Mouse (Mus musculus) right cerebral cortex, postnatal 25 days (tissue): ENCODE measurements around the gene Acsl4.
A peak's percentile ranks its signal among the peaks of the same experiment; 100 is the strongest.

Source experiments
- DNase-seq: peaks from one replicate; pipeline ENCODE4 v3.0.0; 2022

Acsl4 gene

GRCm38 (mm10) chrX:142390247-142390908 is at the start of gene Acsl4:
Acsl4 (minus strand) TSS chrX:142390535.
- DNase-seq: peak; percentile 88

DNA sequence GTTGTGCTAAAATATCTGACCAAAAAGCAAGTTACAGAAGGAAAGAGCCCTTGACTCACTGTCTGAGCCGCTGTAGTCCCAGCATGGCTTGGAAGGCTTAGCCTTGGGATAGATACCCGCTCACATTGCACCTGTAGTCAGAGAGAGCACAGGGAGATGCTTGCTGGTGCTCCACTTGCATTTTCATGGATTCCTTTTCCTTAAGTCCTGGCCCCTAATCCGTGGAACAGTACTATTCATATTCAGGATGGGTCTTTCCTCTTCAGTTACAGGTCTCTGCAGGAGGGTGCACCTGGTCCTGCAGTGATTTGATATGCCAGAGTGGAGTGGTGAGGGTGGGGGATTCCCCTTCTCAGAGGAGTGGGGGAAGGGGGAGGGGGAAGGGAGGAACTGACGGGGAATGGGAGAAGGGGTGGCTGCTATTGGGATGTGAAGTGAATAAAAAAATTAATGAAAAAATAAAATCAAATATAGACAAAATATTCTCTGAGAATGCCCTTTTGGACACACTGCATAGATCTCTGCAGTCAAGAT is 47.7 kb upstream of the Acsl4 start:
- DNase-seq: no peak

- DNase-seq: no peak
Measured at GRCm38 (mm10) chrX:142432846-142433245, 42.5 kb upstream of the Acsl4 start.

DNA sequence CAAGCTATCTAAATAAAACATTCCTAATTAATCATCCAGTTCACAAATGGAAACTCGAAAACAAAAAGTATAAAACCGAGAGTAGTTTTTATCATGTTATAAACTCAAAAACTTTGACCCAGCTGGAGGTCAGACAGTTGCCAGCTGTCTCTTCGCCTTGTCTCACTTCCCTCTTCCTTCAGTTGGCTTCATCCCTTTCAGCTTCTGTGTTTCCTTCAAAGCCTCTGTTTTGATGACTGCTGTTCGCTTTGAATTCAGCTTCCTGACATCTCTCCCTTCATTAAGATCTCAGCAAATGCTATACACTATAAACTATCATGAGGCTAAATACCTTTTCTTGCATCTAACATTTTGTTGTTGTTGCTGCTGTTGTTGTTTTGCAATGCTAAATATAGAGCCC is 36.8 kb upstream of the Acsl4 start:
- DNase-seq: no peak

- no peak for DNase-seq
Measured at GRCm38 (mm10) chrX:142426628-142427027, 36.3 kb upstream of the Acsl4 start.

- no peak for DNase-seq
Measured at GRCm38 (mm10) chrX:142413884-142414283, 23.5 kb upstream of the Acsl4 start.

GRCm38 (mm10) chrX:142410060-142410459 is 19.7 kb upstream of the Acsl4 start:
- no peak for DNase-seq

DNA sequence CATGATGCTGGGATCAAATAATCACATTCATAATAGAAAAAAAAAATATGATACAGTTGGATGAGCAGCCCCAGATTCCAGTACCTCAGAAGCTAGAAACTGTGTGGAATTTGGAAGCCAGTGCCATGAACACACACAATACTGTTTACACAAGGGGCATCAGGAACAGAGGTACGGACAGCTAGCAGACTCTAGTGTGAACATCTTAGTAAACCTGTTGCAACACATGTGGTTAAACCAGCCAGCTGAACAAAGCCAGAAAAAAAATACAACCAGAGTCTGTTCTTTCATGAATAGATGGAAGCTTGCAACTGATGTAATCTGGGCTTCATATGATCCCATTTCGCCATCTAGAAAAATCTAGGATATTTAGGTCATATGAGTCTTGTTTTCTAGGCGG is 19.0 kb upstream of the Acsl4 start:
- DNase-seq: no peak

GRCm38 (mm10) chrX:142403114-142403513 is 12.8 kb upstream of the Acsl4 start:
- no peak for DNase-seq

GRCm38 (mm10) chrX:142398621-142399020 is 8.3 kb upstream of the Acsl4 start:
- no peak for DNase-seq

DNA sequence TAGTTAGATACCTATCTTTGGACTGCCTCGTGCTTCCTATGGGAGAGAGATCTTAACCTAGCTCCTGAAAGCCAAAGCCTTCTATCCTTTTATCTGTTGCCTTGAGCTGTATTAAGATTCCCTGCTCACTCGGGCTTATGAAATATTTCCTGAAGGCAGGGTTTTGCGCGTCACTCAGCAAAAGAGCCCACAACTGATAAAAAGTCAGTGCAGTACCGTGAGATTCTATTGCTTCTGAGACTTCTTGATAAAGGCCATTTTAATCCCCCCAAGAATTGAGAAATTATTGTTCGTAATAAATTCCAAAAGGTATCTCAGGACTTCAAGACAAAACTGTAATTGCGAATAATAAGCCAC is 552 bp upstream of the Acsl4 start:
- DNase-seq: no peak

DNA sequence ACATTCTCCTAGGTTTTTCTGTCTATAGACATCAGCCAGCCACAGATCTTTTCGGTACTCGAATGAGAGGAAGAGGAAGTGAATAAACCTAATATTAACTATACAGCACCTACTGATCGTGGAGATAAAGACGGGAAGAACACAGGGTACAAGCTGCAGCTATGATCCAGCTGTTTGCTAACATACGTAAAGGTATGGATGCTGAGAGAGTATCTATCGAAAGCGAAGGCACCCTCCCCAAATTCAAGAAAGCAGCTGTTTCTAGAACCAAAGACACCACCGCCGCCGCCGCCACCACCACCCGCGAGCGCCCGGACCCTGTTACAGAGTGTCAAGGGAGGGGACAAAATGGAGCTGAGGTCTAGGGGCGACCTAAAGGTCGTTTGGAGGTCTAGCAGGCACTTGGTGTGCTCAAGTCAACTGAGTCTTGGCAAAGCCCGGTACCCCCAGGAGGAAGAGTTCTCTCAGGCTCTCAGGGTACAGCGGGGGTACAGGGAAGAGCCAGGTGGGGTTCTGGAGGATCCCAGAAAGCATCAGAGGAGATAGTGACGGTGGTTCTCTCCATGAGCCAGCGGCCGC is 665 bp downstream of the Acsl4 start:
- DNase-seq: peak; percentile 10

- no peak for DNase-seq
Measured at GRCm38 (mm10) chrX:142388141-142388540, 2.2 kb downstream of the Acsl4 start.

DNA sequence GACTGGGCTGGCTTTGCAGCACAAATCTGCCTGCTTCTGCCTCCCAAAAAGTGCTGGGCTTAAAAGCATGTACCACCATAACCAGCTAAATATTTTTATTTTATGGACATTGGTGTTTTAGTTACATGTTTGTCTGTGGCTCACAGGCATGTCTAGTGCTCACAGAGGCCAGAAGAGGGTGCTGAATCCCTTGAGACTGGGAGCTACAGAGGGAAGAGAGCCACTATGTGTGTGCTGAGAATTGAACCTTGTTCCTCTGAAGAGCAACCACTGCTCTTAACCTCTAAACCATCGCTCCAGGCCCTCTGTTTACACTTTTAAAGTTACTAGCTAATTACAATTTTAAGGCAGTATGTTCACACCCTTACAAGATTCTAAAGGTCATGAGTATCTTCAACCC is 2.7 kb downstream of the Acsl4 start:
- no peak for DNase-seq

GRCm38 (mm10) chrX:142384918-142385317 is 5.4 kb downstream of the Acsl4 start:
- no peak for DNase-seq

DNA sequence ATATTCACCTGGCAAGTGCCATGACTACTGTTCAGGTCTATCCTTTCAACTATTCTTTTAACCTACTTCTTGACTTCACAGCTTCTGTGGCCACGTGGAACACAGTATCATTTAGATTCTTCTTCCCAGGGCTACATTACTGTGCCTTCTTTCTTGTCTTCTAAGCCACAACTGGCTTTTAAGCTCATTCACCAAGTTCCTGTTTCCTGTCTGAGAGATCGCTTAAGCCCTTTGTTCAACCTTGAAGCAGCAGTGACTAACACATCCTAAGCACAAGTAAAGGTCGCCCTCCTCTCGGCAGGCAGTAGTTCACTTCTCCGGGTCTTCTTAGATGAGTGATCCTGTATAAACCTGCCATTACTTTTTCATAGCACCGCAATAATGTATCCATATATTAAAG is 10.4 kb downstream of the Acsl4 start:
- no peak for DNase-seq

DNA sequence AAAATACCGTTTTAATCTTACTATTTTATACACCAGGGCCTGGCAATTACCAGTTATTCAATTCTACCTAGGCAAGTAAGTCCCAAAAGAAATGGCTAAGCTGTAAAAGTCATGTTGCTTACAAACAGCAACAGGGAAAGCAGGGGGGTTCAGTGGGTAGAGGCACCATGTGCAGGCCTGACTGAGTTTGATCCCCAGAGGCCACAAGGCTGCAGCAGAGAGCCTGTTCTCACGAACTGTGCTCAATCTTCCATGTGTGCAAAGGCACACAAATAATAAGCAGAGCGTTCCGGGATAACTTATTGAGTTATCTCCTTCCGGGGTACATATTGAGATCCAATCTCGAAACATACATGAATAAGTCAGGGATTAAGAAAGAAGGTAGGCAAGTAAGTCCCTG is 12.3 kb downstream of the Acsl4 start:
- DNase-seq: no peak

- no peak for DNase-seq
Measured at GRCm38 (mm10) chrX:142377358-142377757, 13.0 kb downstream of the Acsl4 start.

GRCm38 (mm10) chrX:142376747-142377146 is 13.6 kb downstream of the Acsl4 start:
- no peak for DNase-seq

DNA sequence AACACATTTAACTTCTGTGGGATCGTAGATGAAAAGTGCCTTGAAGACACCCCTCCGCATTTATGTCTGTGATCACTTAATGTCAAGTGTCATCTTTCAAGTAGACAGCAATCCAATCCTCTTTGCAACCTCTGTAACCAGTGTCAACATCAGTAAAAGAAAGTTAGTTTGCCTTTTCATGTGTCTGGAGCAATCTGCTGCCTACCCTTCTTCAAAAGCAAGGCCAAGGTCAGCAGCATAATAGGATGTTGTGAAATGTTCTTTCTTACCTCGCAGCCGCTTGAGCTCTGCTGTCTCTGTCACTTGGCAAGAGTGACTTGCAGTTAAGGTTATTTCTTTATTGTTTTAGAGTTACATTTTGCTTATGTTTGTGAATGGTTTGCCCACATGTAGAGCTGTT is 14.8 kb downstream of the Acsl4 start:
- DNase-seq: no peak

DNA sequence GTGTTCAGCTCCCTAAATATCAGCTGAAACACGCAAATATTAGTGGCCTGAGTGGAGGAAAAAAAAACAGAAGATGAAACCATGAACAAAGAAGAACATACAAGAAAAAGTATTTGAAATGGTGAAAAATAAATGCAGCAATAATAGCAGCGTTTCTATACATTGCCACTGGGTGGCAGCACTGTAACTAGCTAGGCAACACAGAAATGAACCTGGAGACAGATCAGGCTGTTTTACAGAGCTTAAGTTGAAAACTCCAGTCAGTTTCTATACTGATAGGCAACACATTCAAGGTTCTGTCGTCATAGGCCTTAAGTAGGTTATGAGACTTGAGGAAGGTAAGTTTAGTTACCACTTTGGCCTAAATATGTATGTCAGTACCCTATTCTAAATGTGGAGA is 17.9 kb downstream of the Acsl4 start:
- DNase-seq: peak; percentile 9

- no peak for DNase-seq
Measured at GRCm38 (mm10) chrX:142369935-142370334, 20.4 kb downstream of the Acsl4 start.

GRCm38 (mm10) chrX:142363882-142364281 is 26.5 kb downstream of the Acsl4 start:
- DNase-seq: no peak

DNA sequence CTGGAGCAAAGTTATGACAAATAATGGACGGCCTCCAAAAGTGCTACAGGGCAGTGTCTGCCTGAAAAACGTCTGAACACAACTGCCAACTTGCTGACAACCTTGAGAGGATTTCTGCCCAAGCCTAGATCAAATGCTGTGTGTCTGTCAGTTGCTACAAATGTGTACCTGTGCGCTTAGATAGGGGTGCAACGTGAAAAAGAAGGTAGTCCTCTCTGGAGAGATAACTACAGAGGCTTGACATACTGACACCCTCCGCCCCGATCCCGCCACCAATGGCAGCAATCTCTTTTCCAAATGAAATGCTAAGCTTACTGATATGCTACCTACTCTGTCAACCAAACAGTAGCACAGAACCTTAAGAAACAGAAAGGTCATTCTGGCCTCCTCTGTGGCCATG is 31.3 kb downstream of the Acsl4 start:
- DNase-seq: no peak

DNA sequence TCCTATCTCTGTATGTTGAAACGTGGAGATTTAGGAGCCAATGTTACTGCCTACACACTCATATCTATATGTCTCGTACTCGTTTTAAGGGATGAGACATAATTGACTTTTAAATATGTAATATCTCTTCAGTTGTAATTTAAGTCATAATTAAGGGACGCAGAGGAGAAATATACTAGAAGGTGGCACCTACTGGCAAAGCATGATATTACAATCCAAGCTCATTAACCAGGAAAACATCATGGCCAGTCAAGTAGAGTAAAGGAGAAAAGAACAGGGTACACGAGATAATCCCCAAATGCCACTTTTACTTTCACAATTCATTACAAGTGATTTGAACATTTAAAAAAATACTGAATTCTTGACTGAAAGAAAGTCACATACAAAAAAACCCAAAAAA is 31.9 kb downstream of the Acsl4 start:
- no peak for DNase-seq
